In the genomic region with DNA sequence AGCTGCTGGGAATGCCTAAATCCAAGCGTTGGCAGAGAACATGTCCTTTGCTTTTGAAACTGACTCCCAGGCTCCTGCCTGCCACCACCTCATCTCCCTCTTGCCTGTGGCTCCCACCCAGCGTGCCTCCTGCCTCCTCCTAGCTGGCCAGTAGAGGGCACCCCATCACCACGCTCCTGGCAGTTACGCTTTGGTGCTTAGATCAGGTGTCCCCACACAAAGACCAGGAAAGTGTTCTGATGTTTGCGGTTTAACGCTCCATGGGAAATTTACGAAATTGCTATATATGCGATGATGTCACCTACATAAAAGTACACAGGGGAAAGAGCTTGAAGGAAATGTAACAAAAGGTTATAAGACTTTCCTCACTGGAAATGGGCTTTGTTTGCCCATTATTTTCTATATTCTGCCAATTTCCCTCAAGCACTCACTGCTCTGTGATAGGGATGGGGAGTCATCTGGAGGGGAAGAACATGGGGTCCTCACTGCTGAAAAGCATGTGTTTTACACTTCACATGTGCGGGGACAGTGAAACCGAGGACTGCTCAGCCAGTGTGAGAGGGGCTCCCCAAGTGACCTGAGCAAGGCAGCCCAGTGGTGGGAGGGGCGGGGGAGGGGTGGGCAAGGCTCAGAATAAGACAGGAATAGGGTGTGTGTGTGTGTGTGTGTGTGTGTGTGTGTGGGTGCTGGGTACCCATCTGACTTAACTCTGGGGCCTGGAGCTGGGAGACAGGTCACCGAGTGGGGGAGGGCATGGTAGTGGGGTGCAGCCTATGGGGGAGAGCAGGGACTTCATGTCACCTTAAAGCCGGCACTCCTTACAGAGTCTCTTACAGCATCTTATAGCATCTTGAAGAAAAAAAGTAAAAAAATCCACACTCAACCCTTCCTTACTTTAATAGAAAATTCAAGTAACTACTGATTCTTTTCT, we compare ENCODE assay signal across 8 mouse cellular contexts.
A peak's percentile ranks its signal among the peaks of the same experiment; 100 is the strongest.
DNase-seq lines count a peak whose midpoint lies in the region; ATAC-seq lines count a peak whose summit lies in the region.

No protein-coding gene starts in this region.

- no peaks in the 10 kb centered on the region for H3K9me3 ChIP-seq in intestine, embryonic 16.5 days (ENCODE audit: control insufficient read depth, low read length)
- H3K9me3 ChIP-seq in midbrain, embryonic 10.5 days (replicated peaks) = no peaks in the 10 kb centered on the region

- H3K4me1 ChIP-seq in intestine, embryonic 16.5 days (ENCODE audit: control insufficient read depth, insufficient read depth, low read length) = peaks cover 3% of the 10 kb centered on the region; the same call in 1 of the 2 replicates
- H3K4me1 ChIP-seq in midbrain, embryonic 10.5 days = peaks cover 4% of the 10 kb centered on the region

- H3K27ac ChIP-seq in intestine, embryonic 16.5 days (ENCODE audit: low read length) = no peak overlapping the region
- H3K27ac ChIP-seq in midbrain, embryonic 10.5 days (replicated peaks) = peak overlapping the region; percentile 65

- no peaks in the 10 kb centered on the region for H3K27me3 ChIP-seq in intestine, embryonic 16.5 days (replicated peaks; ENCODE audit: control insufficient read depth, insufficient read depth, low read length)
- H3K27me3 ChIP-seq in midbrain, embryonic 10.5 days (ENCODE audit: low read depth, poor library complexity, severe bottlenecking) = no peaks in the 10 kb centered on the region

- intact Hi-C loops in gastrocnemius, postnatal 14 days (cut with DNase I; ENCODE audit: low total_unique reads) = loop anchor here (5.0 kb wide), 1 partner anchor 150 kb away; no protein-coding TSS in a partner anchor
- intact Hi-C loops in left cerebral cortex, postnatal 14 days (cut with DNase I) = loop anchor here (5.0 to 10.0 kb wide), 4 partner anchors 65 to 813 kb away; a partner anchor contains a TSS

- H3K4me3 ChIP-seq in intestine, embryonic 16.5 days (ENCODE audit: low read length) = no peak overlapping the region
- no peak overlapping the region for H3K4me3 ChIP-seq in midbrain, embryonic 10.5 days

- WGBS in intestine, embryonic 16.5 days = 34% methylated on average over 13 of the region's 13 CpGs
- WGBS in midbrain, embryonic 10.5 days = 25% methylated on average over 13 of the region's 13 CpGs

- no peak overlapping the region for H3K4me2 ChIP-seq in intestine, embryonic 16.5 days (ENCODE audit: low read depth, low read length)

- ATAC-seq in intestine, embryonic 16.5 days = peak; percentile 61; the same call in 1 of the 2 replicates

- H3K36me3 ChIP-seq in intestine, embryonic 16.5 days (ENCODE audit: control insufficient read depth, insufficient read depth, low read length) = no peaks in the 10 kb centered on the region
- peaks cover 79% of the 10 kb centered on the region for H3K36me3 ChIP-seq in midbrain, embryonic 10.5 days

- DNase-seq in adrenal gland, adult 18-20 months (ENCODE audit: low spot score in 2 of 2) = peak; percentile 81 to 83
- DNase-seq in embryo, embryonic 10 days (ENCODE audit: low spot score) = peak; percentile 91
- DNase-seq in gastrocnemius, postnatal 14 days = peak; percentile 82
- DNase-seq in left cerebral cortex, postnatal 14 days (ENCODE audit: low spot score in 2 of 2) = peak; percentile 89 to 91
- peak; percentile 80 for DNase-seq in midbrain, embryonic 10.5 days (ENCODE audit: low spot score)
- peak; percentile 67 to 72 for DNase-seq in right cerebral cortex, postnatal 36 days (ENCODE audit: low spot score in 2 of 2)
- DNase-seq in urinary bladder, postnatal 36 days (ENCODE audit: low spot score in 2 of 2) = peak; percentile 69 to 80

- no peak overlapping the region for H3K9ac ChIP-seq in intestine, embryonic 16.5 days (ENCODE audit: low read depth, low read length)
